Mouse (Mus musculus) gastrocnemius, adult 2 months (tissue): ENCODE results near the gene Il4ra. TPM values are rescaled to one million over a fixed set of nuclear protein-coding genes. Genes with fewer than 3 reads are reported as not detected.

Source experiments
- DNase-seq: peaks from one replicate; pipeline ENCODE4 v3.0.0; 2022
- H3K27ac ChIP-seq: fragments of 200-600 bp; 2 replicates; pipeline ENCODE4 v1.8.1; 2022; ENCODE audit warnings: mild to moderate bottlenecking
- H3K4me3 ChIP-seq: fragments of 200-600 bp; 2 replicates; pipeline ENCODE4 v1.8.1; 2022; ENCODE audit warnings: mild to moderate bottlenecking, moderate library complexity
- CTCF ChIP-seq: fragments of 200-600 bp; IDR thresholded peaks from 2 replicates; pipeline ENCODE4 v1.8.1; 2022; ENCODE audit warnings: antibody characterized with exemption, mild to moderate bottlenecking, moderate library complexity
- intact Hi-C: fragments of 180-260 bp; cut with DNase I; formaldehyde crosslinking; loops from one replicate; pipeline ENCODE4 v1.15.1; 2025
- total RNA-seq, 2 experiments: library from RNA; stranded (reverse); gene quantifications; 2 replicates each; pipeline ENCODE4 v1.2.3; 2021

The Il4ra gene
- total RNA-seq, 2 experiments from 2014 or later: 5.1 to 6.5 TPM

- intact Hi-C loops: loop anchor here (5.0 kb wide), 1 partner anchor 62 kb away; the partner anchor contains the start of gene Nsmce1
- peak overlapping the region; percentile 83 for H3K4me3 ChIP-seq
- H3K27ac ChIP-seq: peak overlapping the region; percentile 92
- no peak for TF ChIP-seq CTCF
- peak; percentile 25 for DNase-seq
Measured at GRCm38 (mm10) chr7:125553653-125554428, 1.9 kb downstream of the Il4ra start.

- peak overlapping the region; percentile 92 for H3K27ac ChIP-seq
- intact Hi-C loops: loop anchor here (5.0 kb wide), 1 partner anchor 62 kb away; the partner anchor contains the start of gene Nsmce1
- no peak for TF ChIP-seq CTCF
- DNase-seq: peak; percentile 49
- peak overlapping the region; percentile 83 for H3K4me3 ChIP-seq
Measured at GRCm38 (mm10) chr7:125554456-125555114, 2.7 kb downstream of the Il4ra start.

- Histone ChIP-seq H3K4me3 (peak overlapping the region; percentile 83), H3K27ac (peak overlapping the region; percentile 92)
- intact Hi-C loops: no loop called here
- peak; percentile 33 for DNase-seq
- no peak for TF ChIP-seq CTCF
Measured at GRCm38 (mm10) chr7:125555351-125555872, 3.5 kb downstream of the Il4ra start.

- H3K4me3 ChIP-seq: peak overlapping the region; percentile 83
- intact Hi-C loops: no loop called here
- H3K27ac ChIP-seq: peak overlapping the region; percentile 92; the same call in 1 of the 2 replicates
Measured at GRCm38 (mm10) chr7:125556096-125556495, 4.2 kb downstream of the Il4ra start.

GRCm38 (mm10) chr7:125556865-125557264 lies 4.9 kb downstream of the Il4ra start:
- Histone ChIP-seq H3K27ac (peak overlapping the region; percentile 92), H3K4me3 (peak overlapping the region; percentile 83)
- TF ChIP-seq CTCF: no peak
- intact Hi-C loops: no loop called here
- DNase-seq: peak; percentile 21

More at GRCm38 (mm10) chr7:125556096-125556495, 4.2 kb downstream of the Il4ra start:
- no peak for TF ChIP-seq CTCF
- peak; percentile 3 for DNase-seq

GRCm38 (mm10) chr7:125558401-125558945 lies 6.6 kb downstream of the Il4ra start:
- Histone ChIP-seq H3K27ac (peak overlapping the region; percentile 92), H3K4me3 (peak overlapping the region; percentile 19)
- no peak for TF ChIP-seq CTCF
- intact Hi-C loops: no loop called here
- DNase-seq: peak; percentile 14

GRCm38 (mm10) chr7:125558997-125559396 lies 7.1 kb downstream of the Il4ra start:
- peak; percentile 19 for DNase-seq
- peak overlapping the region; percentile 19; the same call in 1 of the 2 replicates for H3K4me3 ChIP-seq
- intact Hi-C loops: no loop called here
- peak overlapping the region; percentile 92 for H3K27ac ChIP-seq
- TF ChIP-seq CTCF: no peak

GRCm38 (mm10) chr7:125559537-125559936 lies 7.6 kb downstream of the Il4ra start:
- H3K4me3 ChIP-seq: peak overlapping the region; percentile 19
- H3K27ac ChIP-seq: peak overlapping the region; percentile 92
- intact Hi-C loops: no loop called here
- DNase-seq: peak; percentile 59
- no peak for TF ChIP-seq CTCF

- H3K4me3 ChIP-seq: peak overlapping the region; percentile 33
- no peak for TF ChIP-seq CTCF
- intact Hi-C loops: no loop called here
- H3K27ac ChIP-seq: peak overlapping the region; percentile 92
- peak; percentile 81 for DNase-seq
Measured at GRCm38 (mm10) chr7:125560146-125560785, 8.3 kb downstream of the Il4ra start.

- intact Hi-C loops: no loop called here
- Histone ChIP-seq H3K27ac (peak overlapping the region; percentile 92), H3K4me3 (peak overlapping the region; percentile 33)
- DNase-seq: peak; percentile 92
- TF ChIP-seq CTCF: no peak
Measured at GRCm38 (mm10) chr7:125561085-125561690, 9.3 kb downstream of the Il4ra start.

GRCm38 (mm10) chr7:125562413-125562812 lies 10.5 kb downstream of the Il4ra start:
- TF ChIP-seq CTCF: no peak
- Histone ChIP-seq H3K4me3 (no peak overlapping the region), H3K27ac (peak overlapping the region; percentile 92)
- no peak for DNase-seq
- intact Hi-C loops: no loop called here

- Histone ChIP-seq H3K4me3 (no peak overlapping the region), H3K27ac (peak overlapping the region; percentile 92)
- no peak for TF ChIP-seq CTCF
- no peak for DNase-seq
- intact Hi-C loops: no loop called here
Measured at GRCm38 (mm10) chr7:125563093-125563492, 11.2 kb downstream of the Il4ra start.
